ENCODE assay signal across 19 mouse cellular contexts in the genomic region with DNA sequence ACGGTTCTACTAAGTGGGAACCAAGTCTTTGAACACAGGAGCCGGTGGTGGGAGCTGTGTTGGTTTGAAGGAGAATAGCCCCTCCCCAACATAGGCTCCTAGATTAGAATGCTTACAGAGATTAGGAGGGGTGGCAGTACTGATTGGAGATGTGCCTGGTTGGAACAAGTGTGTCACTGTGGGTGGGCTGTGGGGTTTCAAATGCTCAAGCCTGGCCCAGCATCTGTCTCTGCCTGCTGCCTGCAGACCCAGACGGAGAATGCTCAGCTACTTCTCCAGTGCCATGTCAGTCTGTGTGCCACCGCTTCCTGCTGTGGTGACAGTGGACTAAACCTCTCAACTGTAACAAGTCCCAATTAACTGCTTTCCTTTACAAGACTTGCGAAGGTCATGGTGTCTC.
"Had no signal": no experiment of that assay in that cellular context is flagged by ENCODE, and none has a peak within 500 bp of the region (broad histone marks: within the 10 kb centered on the region; RNA-seq: fewer than 3 reads in every experiment).

No protein-coding gene starts in this region.

- H3K9ac ChIP-seq: limb, embryonic 12.5 days; limb, embryonic 15.5 days; liver, embryonic 14.5 days; liver, postnatal 0 days; lung, embryonic 14.5 days; midbrain, embryonic 13.5 days; stomach, embryonic 15.5 days had no signal

- H3K4me2 ChIP-seq: limb, embryonic 12.5 days; limb, embryonic 15.5 days; liver, embryonic 11.5 days; lung, embryonic 14.5 days; midbrain, embryonic 13.5 days; stomach, embryonic 15.5 days had no signal

- DNase-seq: kidney, adult 2 months; kidney, postnatal 25 days; layer of hippocampus, adult 9-11 months; liver, postnatal 0 days; lung, embryonic 14.5 days; right cerebral cortex, postnatal 25 days; spleen, adult 18-20 months; thymus, postnatal 25 days had no signal

- H3K27ac ChIP-seq: kidney, postnatal 0 days; layer of hippocampus, adult 2 months; limb, embryonic 12.5 days; limb, embryonic 15.5 days; liver, embryonic 14.5 days; macrophage; midbrain, embryonic 13.5 days; stomach, embryonic 15.5 days had no signal

- H3K9me3 ChIP-seq: limb, embryonic 15.5 days; stomach, embryonic 15.5 days had no signal

- H3K4me1 ChIP-seq: stomach, embryonic 15.5 days had no signal

- H3K36me3 ChIP-seq: stomach, embryonic 15.5 days had no signal

- H3K4me3 ChIP-seq: layer of hippocampus, adult 2 months; limb, embryonic 12.5 days; limb, embryonic 15.5 days; midbrain, embryonic 13.5 days; stomach, embryonic 15.5 days had no signal

- H3K27me3 ChIP-seq: limb, embryonic 12.5 days; limb, embryonic 15.5 days; midbrain, embryonic 13.5 days; stomach, embryonic 15.5 days had no signal

- ATAC-seq: liver, postnatal 0 days; lung, postnatal 0 days; midbrain, embryonic 13.5 days; midbrain, embryonic 16.5 days had no signal
